Mouse (Mus musculus) frontal cortex, adult 2 months (tissue): ENCODE data around the gene Perp. TPM values are rescaled to one million over a fixed set of nuclear protein-coding genes. Genes with fewer than 3 reads are reported as not detected.

Source experiments
- DNase-seq, 2 experiments: peaks; one replicate each; pipeline ENCODE4 v3.0.0; 2022; ENCODE audit warnings: low spot score in 1 of 2; ENCODE audit errors: extremely low spot score in 1 of 2
- polyA plus RNA-seq: library from polyadenylated mRNA; depleted of rRNA; stranded (reverse); fragments of >200 nt; gene quantifications from 2 replicates; pipeline ENCODE4 v1.2.3, GENCODE M21; 2012; rRNA removed

Gene Perp
- polyA plus RNA-seq, result 6.9 and 8.0 TPM in 2 replicates

- no peak for DNase-seq
These were observed at the start of gene Perp for GRCm38 (mm10) chr10:18844441-18845286. Perp (plus strand) TSS chr10:18845020.

GRCm38 (mm10) chr10:18811751-18812150, 33.1 kb upstream of the Perp start:
- no peak for DNase-seq

DNA sequence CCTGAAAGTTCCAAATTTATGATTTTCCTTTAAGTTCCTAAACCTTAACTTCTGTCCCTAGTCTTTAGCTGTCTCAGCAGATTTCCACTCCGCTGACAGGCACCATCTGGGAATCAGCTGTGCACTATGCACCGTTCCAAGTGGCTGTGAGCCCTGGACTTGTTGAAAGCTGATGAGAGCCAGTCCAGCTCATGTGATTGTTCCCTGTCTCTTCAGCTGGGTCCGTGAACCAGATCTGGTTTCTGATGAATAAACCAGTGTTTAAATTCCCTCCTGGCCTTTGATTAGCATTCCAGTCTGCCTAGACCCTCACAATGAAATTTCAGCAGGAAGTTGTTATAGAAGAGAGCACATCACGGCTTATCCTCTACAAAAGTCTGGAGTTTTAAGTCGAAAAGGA, 28.3 kb upstream of the Perp start:
- DNase-seq, result peak in 1 of 2 experiments; percentile 16

GRCm38 (mm10) chr10:18825143-18825542, 19.7 kb upstream of the Perp start:
- DNase-seq, result no peak

DNA sequence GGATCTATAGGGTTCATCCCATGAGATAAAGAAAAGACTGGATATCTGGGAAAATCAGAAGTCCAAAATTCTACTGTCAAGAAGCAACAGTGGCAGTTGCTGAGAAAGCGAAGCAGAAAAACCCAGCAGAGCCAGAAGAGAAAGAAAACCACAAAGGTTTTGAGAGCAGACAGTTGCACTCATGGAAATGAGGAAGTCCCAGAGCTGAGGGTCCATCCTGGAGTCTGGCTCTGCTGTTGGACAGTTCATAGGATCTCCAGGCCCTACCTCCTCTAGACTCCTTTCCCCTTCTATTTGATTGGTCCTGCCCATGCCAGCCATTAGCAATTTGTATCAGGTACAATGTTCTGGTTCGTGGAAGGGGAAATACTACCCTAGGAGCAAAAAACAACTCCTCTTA, 18.7 kb upstream of the Perp start:
- no peak for DNase-seq

DNA sequence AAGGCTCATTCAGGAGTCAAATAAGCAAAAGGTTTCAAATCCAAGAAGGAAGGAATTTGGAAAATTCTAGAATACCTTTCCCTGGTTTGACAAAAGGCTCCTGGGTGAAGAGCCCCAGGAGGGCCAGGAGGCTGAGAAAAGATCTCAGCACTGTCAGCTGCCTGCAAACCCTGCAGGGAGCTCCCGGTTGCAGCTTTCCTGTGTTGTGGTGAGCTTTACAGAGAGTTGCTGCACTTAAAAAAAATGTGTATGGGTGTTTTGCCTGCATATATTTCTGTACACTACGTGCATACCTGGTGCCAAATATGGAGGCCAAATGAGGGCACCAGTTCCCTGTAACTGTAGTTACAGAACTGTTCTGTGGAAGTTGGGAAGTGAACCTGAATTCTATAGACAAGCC, 16.9 kb upstream of the Perp start:
- no peak for DNase-seq

GRCm38 (mm10) chr10:18830359-18830758, 14.5 kb upstream of the Perp start:
- DNase-seq, result no peak

DNA sequence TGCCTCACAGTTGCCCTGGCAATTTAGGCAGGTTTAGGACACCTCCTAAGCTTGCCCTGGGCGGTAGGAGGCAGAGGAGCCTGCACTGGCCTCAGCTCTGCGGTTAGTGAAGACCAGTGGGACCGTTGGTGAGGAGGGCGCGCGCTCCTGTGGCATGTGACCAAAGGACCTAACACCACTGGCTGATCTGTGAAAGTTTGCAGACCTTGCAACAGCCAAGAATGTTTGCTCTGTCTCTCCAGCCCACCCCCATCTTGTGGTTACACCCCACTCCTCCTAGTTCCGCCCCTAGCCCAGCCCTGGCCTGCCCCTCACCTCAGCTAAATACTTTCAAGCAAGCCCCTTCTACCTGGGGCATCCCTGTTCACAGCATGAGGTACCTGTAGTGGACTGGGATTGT, 13.0 kb upstream of the Perp start:
- no peak for DNase-seq

DNA sequence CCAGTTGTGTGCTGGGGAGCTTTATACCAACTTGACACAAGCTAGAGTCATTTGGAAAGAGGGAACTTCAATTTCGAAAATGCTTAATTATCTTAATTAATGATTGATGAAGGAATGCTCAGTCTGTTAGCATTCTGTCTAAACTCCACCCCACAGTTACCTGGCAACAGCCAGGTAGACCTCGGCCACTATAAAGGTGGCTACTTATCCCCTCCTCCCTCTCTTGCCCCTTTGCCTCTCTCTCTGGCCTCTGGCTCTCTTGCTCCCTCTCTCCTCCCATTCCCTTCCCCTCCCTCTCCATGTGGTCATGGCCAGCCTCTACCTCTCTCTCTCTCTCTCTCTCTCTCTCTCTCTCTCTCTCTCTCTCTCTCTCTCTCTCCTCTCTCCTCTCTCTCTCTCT, 10.4 kb upstream of the Perp start:
- no peak for DNase-seq

GRCm38 (mm10) chr10:18835684-18836479, 8.9 kb upstream of the Perp start:
- peak in 1 of 2 experiments; percentile 66 for DNase-seq

- no peak for DNase-seq
These were observed 5.3 kb upstream of the Perp start for GRCm38 (mm10) chr10:18839530-18839929.

DNA sequence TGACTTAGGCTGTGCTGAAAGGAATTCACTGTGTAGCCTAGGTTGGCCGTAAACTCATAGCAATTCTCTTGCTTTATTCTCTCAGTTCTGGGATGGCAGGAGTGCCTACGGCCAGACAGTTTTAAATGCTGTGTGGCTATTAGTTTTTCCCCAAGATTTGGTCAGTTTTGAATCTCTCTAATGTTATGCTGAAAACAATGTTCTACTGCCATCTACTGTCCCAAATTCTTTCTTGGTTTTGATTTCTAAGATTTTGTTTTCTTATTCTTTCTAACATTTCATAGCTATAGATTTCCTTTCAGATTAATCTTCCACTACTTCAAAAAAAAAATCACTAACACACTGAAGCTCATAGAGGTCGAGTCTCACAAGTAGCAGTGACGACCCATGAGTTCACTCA, 4.1 kb upstream of the Perp start:
- DNase-seq, result peak in 1 of 2 experiments; percentile 48

GRCm38 (mm10) chr10:18845287-18845662, 455 bp downstream of the Perp start:
- DNase-seq, result no peak

DNA sequence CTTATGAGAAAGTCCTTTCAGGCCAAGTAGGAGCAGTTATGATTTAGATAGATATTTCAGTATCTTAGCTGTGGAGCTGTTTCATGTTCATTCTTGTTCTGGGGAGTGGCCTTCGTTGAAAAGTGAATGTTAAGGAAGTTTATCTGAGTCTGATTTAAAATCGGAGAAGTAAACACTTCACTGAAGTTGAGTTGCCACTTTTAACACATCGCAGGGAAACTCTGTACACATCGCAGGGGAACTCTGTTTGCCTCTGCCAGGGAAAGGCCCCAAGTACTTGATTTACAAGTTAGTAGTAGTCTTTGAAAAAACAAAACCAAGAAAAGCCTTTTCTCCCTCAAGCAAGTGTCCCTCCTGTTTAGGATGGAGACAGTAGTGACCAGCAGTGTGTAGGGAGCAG, 891 bp downstream of the Perp start:
- DNase-seq, result no peak

GRCm38 (mm10) chr10:18846474-18847264, 1.8 kb downstream of the Perp start:
- DNase-seq, result no peak

DNA sequence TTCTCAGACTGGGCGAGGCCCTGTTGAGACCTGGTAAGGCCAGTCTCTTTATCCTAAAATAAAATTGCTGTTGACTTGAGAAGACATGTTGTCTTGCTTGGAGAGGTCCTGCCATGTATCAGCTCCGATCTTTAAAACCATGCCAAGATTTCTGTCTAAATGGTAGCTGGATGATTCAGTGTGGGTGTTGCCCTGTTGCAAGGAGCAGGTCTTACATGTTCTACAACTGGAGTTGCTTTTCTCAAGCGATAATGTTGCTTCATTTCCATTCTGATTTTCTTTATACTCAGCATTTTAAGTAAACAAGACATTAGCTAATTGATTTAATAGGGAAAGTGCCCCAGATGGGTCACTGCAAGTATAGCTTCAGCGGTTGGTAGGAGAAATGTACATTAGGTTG, 5.4 kb downstream of the Perp start:
- DNase-seq, result no peak

DNA sequence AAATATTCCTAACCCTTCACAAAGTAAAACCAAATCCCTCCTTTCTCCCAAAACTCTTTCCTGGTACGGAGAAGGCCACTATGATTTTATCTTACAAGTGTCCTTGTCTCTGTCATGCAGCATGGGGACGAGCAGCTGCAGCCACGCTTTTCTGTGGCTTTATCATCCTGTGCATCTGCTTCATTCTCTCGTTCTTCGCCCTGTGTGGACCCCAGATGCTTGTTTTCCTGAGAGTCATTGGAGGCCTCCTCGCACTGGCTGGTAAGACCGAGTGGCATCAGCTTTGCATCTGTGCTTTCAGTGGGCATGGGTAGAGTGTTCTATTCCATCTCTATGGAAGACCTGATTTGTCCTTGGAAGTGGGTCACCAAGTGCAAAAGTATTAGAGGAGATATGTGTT, 8.6 kb downstream of the Perp start:
- DNase-seq, result no peak

DNA sequence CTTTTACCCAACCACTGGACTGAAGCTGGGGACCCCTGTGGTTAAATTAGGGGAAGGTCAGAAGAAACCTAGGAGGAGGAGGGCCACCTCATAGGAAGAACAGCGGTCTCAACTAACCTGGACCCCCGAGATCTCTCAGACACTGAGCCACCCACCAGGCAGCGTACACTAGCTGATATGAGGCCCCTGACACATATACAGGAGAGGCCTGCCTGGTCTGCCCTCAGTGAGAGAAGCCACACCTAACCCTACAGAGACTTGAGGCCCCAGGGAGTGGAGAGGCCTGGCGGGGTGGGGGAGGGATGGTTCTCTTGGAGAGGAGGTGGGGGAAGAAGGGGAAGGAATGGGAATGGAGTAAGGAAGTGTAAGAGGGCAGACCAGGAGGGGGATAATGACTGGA, 12.4 kb downstream of the Perp start:
- DNase-seq, result no peak

- no peak for DNase-seq
These were observed 14.8 kb downstream of the Perp start for GRCm38 (mm10) chr10:18859632-18860031.

DNA sequence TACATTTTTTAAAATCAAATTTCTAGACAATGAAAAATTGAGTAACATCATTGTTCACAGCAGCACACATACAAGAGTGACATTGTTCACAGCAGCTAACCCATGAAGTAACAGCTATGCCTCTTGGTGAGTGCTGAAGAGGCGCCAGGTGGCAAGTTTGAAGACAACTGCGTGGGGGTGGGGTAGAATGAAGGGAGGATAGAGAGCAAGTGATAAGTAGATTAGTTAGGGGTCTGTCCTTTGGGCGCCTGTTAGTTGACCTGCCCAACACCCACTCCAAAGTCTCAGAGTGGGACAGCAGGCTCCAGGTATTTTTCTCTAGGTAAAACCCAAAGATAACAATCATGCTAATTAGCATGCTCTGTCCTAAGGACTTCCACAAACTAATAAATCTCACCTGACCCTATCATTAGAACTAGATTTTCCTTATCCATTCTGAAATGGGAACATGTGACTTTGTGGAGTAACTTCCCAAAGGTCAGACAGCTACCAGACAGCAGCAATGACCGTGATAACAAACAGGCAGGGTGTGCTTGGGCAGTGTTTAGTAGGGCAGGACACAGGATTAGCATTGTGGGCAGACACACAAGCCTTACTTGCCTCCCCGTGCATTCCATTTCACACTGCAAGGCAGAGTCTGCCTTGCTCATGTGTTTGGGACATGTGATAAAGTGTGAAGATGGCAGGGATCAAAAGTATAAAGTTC, 15.5 kb downstream of the Perp start:
- no peak for DNase-seq
